In genomic region chr17:53209720-53210415, GRCm38 (mm10) we compare ENCODE assay signal across 18 mouse cellular contexts.
DNase-seq lines count a peak whose midpoint lies in the region; ATAC-seq and TF ChIP-seq lines count a peak whose summit lies in the region.
"Had no signal": no experiment of that assay in that cellular context is flagged by ENCODE, and none has a peak within 500 bp of the region (broad histone marks: within the 10 kb centered on the region; RNA-seq: fewer than 3 reads in every experiment).

No protein-coding gene starts in this region.

- ATAC-seq in forebrain, embryonic 14.5 days: peak; percentile 58; the same call in 1 of the 2 replicates
- no peak for ATAC-seq in forebrain, embryonic 12.5 days (ENCODE audit: low FRiP score)
- ATAC-seq in midbrain, embryonic 16.5 days: peak; percentile 72
- ATAC-seq: activated CD4-positive, CD25-positive, alpha-beta regulatory T cell, adult 4 months had no signal

- H3K4me2 ChIP-seq in forebrain, embryonic 14.5 days (ENCODE audit: low read length): no peak overlapping the region
- no peak overlapping the region for H3K4me2 ChIP-seq in forebrain, embryonic 12.5 days
- no peak overlapping the region for H3K4me2 ChIP-seq in midbrain, embryonic 16.5 days (ENCODE audit: low read length)
- H3K4me2 ChIP-seq: embryonic facial prominence, embryonic 15.5 days had no signal

- H3K36me3 ChIP-seq in forebrain, embryonic 14.5 days (ENCODE audit: control insufficient read depth, insufficient read depth, low read length): no peaks in the 10 kb centered on the region
- H3K36me3 ChIP-seq in forebrain, embryonic 12.5 days (replicated peaks): no peaks in the 10 kb centered on the region
- no peaks in the 10 kb centered on the region for H3K36me3 ChIP-seq in ES-E14 (ENCODE audit: control insufficient read depth, insufficient read depth, low read length, poor library complexity, severe bottlenecking)
- no peaks in the 10 kb centered on the region for H3K36me3 ChIP-seq in midbrain, embryonic 16.5 days (ENCODE audit: control insufficient read depth, insufficient read depth, low read length)
- H3K36me3 ChIP-seq: embryonic facial prominence, embryonic 15.5 days had no signal

- intact Hi-C loops in heart, postnatal 10 days (cut with DNase I): no loop called here

- H3K4me1 ChIP-seq in forebrain, embryonic 14.5 days (ENCODE audit: control insufficient read depth, insufficient read depth, low read length): no peaks in the 10 kb centered on the region
- H3K4me1 ChIP-seq in forebrain, embryonic 12.5 days: peaks cover 7% of the 10 kb centered on the region
- H3K4me1 ChIP-seq in ES-E14 (ENCODE audit: control insufficient read depth in 2 of 2, insufficient read depth in 2 of 2, low read length in 2 of 2, poor library complexity in 1 of 2): no peaks in the 10 kb centered on the region
- H3K4me1 ChIP-seq in midbrain, embryonic 16.5 days (ENCODE audit: control insufficient read depth, insufficient read depth, low read length): peaks cover 3% of the 10 kb centered on the region; the same call in 1 of the 2 replicates
- H3K4me1 ChIP-seq: embryonic facial prominence, embryonic 15.5 days had no signal

- no peaks in the 10 kb centered on the region for H3K27me3 ChIP-seq in forebrain, embryonic 14.5 days (replicated peaks; ENCODE audit: control insufficient read depth, insufficient read depth, low read length)
- no peaks in the 10 kb centered on the region for H3K27me3 ChIP-seq in forebrain, embryonic 12.5 days
- H3K27me3 ChIP-seq in midbrain, embryonic 16.5 days (ENCODE audit: control insufficient read depth, insufficient read depth, low read depth, low read length): no peaks in the 10 kb centered on the region
- H3K27me3 ChIP-seq: CH12.LX; embryonic facial prominence, embryonic 15.5 days had no signal

- H3K27ac ChIP-seq in forebrain, embryonic 14.5 days (ENCODE audit: low read depth, low read length): no peak overlapping the region
- H3K27ac ChIP-seq in forebrain, embryonic 12.5 days: no peak overlapping the region
- H3K27ac ChIP-seq in ES-E14 (ENCODE audit: insufficient read depth, low read depth, low read length, poor library complexity, severe bottlenecking): no peak overlapping the region
- no peak overlapping the region for H3K27ac ChIP-seq in midbrain, embryonic 16.5 days (ENCODE audit: low read length)
- H3K27ac ChIP-seq: embryonic facial prominence, embryonic 15.5 days; gastrocnemius, adult 2 months had no signal

- no peak overlapping the region for H3K9ac ChIP-seq in forebrain, embryonic 14.5 days (ENCODE audit: low read length)
- no peak overlapping the region for H3K9ac ChIP-seq in forebrain, embryonic 12.5 days
- no peak overlapping the region for H3K9ac ChIP-seq in ES-E14 (ENCODE audit: insufficient read depth, low read depth, low read length, poor library complexity, severe bottlenecking)
- H3K9ac ChIP-seq in midbrain, embryonic 16.5 days (ENCODE audit: low read depth, low read length): no peak overlapping the region
- H3K9ac ChIP-seq: embryonic facial prominence, embryonic 15.5 days had no signal

- no peaks in the 10 kb centered on the region for H3K9me3 ChIP-seq in forebrain, embryonic 14.5 days (replicated peaks; ENCODE audit: control insufficient read depth, low read length)
- H3K9me3 ChIP-seq in forebrain, embryonic 12.5 days: no peaks in the 10 kb centered on the region
- H3K9me3 ChIP-seq in ES-E14 (ENCODE audit: control insufficient read depth, insufficient read depth, low read depth, low read length): no peaks in the 10 kb centered on the region
- H3K9me3 ChIP-seq in midbrain, embryonic 16.5 days (replicated peaks; ENCODE audit: control insufficient read depth, low read length, poor library complexity, severe bottlenecking): no peaks in the 10 kb centered on the region
- H3K9me3 ChIP-seq: embryonic facial prominence, embryonic 15.5 days had no signal

- DNase-seq in forebrain, embryonic 14.5 days (ENCODE audit: low spot score): peak; percentile 10
- DNase-seq in ES-E14 (ENCODE audit: low read depth, low spot score): peak; percentile 12
- peak; percentile 5 for DNase-seq in embryo, embryonic 9.5 days (ENCODE audit: extremely low spot score)
- DNase-seq in lung, postnatal 4 days: no peak
- DNase-seq in yolk sac, embryonic 10.5 days (ENCODE audit: low spot score): no peak
- DNase-seq in heart, postnatal 10 days: no peak
- DNase-seq: adrenal gland, postnatal 36 days; cerebellum, adult 8-10 months; gastrocnemius, adult 2 months; heart, adult 11 months; left cerebral cortex, postnatal 4 days; lung, adult 18-20 months; right cerebral cortex, adult 18-20 months had no signal

- WGBS in forebrain, embryonic 14.5 days: 7% methylated on average over 7 of the region's 7 CpGs
- WGBS in forebrain, embryonic 12.5 days: 14% methylated on average over 7 of the region's 7 CpGs
- WGBS in midbrain, embryonic 16.5 days: 17% methylated on average over 7 of the region's 7 CpGs

- in situ Hi-C loops in ES-E14 (cut with MboI; ENCODE audit: low sequenced_read_pairs in 2 of 2, unreplicated experiment in 2 of 2): no loop called here

- H3K4me3 ChIP-seq in forebrain, embryonic 14.5 days (ENCODE audit: low read depth, low read length): no peak overlapping the region
- H3K4me3 ChIP-seq in forebrain, embryonic 12.5 days (replicated peaks): no peak overlapping the region
- no peak overlapping the region for H3K4me3 ChIP-seq in ES-E14 (ENCODE audit: insufficient read depth in 1 of 2, low read depth in 1 of 2, low read length in 2 of 2, poor library complexity in 1 of 2, severe bottlenecking in 1 of 2)
- H3K4me3 ChIP-seq in midbrain, embryonic 16.5 days (ENCODE audit: low read depth, low read length): no peak overlapping the region
- H3K4me3 ChIP-seq: embryonic facial prominence, embryonic 15.5 days; gastrocnemius, adult 2 months had no signal

TF ChIP-seq in ES-E14, 5 proteins besides CTCF, POLR2A, EP300 and RAD21:
- no peak for TF ChIP-seq MAFK (IDR thresholded peaks at IDR 0.05; ENCODE audit: insufficient read depth, low read depth, low read length)
- TF ChIP-seq HCFC1 (IDR thresholded peaks at IDR 0.05; ENCODE audit: borderline replicate concordance, insufficient read depth, low read length): no peak
- no peak for TF ChIP-seq ZC3H11A (IDR thresholded peaks at IDR 0.05; ENCODE audit: borderline replicate concordance, low read depth, low read length)
- no peak for TF ChIP-seq ZNF384 (IDR thresholded peaks at IDR 0.05; ENCODE audit: low read depth, low read length)
- no peak for TF ChIP-seq CHD2 (IDR thresholded peaks at IDR 0.05; ENCODE audit: low read depth, low read length)

Comparison
In these comparisons a context has a peak if more than half of its experiments do, and no peak if none do; other contexts are left out.
1. DNase-seq: peak in forebrain, embryonic 14.5 days (single experiment), ES-E14 (single experiment) and embryo, embryonic 9.5 days (single experiment); none in lung, postnatal 4 days (0 of 2), yolk sac, embryonic 10.5 days (single experiment) and heart, postnatal 10 days (0 of 2).